Mouse (Mus musculus) heart, embryonic 13.5 days (tissue): ENCODE data around the gene Ccdc40. TPM values are rescaled to one million over a fixed set of nuclear protein-coding genes. Genes with fewer than 3 reads are reported as not detected.
"Not testable (repeated sequence)": the region's sequence is repeated elsewhere in the genome, so short reads cannot be mapped to it uniquely, and the experiment has no call there.

Experiments
- ATAC-seq: fragments of 200-750 bp; cut with Nextera tagmentation; 2 replicates; pipeline ENCODE4 v1.8.0; 2017; ENCODE audit warnings: moderate TSS enrichment; ENCODE audit not compliant: insufficient number of reproducible peaks, low FRiP score, low TSS enrichment; ENCODE audit errors: extremely low read depth
- H3K27ac ChIP-seq: fragments of 300-500 bp; sonication (generic); replicated peaks from 2 replicates; pipeline ENCODE4 v1.5.1; 2015; ENCODE audit warnings: moderate library complexity, mild to moderate bottlenecking, inconsistent platforms
- H3K27me3 ChIP-seq: fragments of 300-500 bp; sonication (generic); replicated peaks from 2 replicates; pipeline ENCODE4 v1.6.1; 2015; ENCODE audit warnings: mild to moderate bottlenecking, inconsistent platforms
- H3K36me3 ChIP-seq: fragments of 300-500 bp; sonication (generic); 2 replicates; pipeline ENCODE4 v1.6.1; 2015; ENCODE audit warnings: mild to moderate bottlenecking, inconsistent platforms
- H3K4me1 ChIP-seq: fragments of 300-500 bp; sonication (generic); 2 replicates; pipeline ENCODE4 v1.6.1; 2015; ENCODE audit warnings: inconsistent platforms
- H3K4me2 ChIP-seq: fragments of 300-500 bp; sonication (generic); 2 replicates; pipeline ENCODE4 v1.6.1; 2015; ENCODE audit warnings: inconsistent platforms, mild to moderate bottlenecking, moderate library complexity
- H3K4me3 ChIP-seq: fragments of 300-500 bp; sonication (generic); 2 replicates; pipeline ENCODE4 v1.5.1; 2015; ENCODE audit warnings: moderate library complexity, mild to moderate bottlenecking, inconsistent platforms
- H3K9ac ChIP-seq: fragments of 300-500 bp; sonication (generic); 2 replicates; pipeline ENCODE4 v1.6.1; 2015; ENCODE audit warnings: inconsistent platforms, mild to moderate bottlenecking, moderate library complexity
- H3K9me3 ChIP-seq: fragments of 300-500 bp; sonication (generic); 2 replicates; pipeline ENCODE4 v1.6.1; 2016; ENCODE audit warnings: inconsistent platforms
- WGBS: fragments of 180-500 bp; shearing (Covaris S2); methylation state at CpG from one replicate; pipeline ENCODE4 v1.1.7; 2015; ENCODE audit warnings: mixed read lengths; 5-methylcytosine and 5-hydroxymethylcytosine counted together
- polyA plus RNA-seq: library from polyadenylated mRNA; unstranded; fragments of >200 nt; fragmentation: Nextera tagmentation; extraction: Ambion mirVana; gene quantifications from 2 replicates; pipeline ENCODE4 v1.2.1, GENCODE M21; 2015

Ccdc40 gene
- polyA plus RNA-seq, 1 experiment from 2014 or later, result 3.1 TPM

GRCm38 (mm10) chr11:119238305-119238721, 9.9 kb downstream of the Ccdc40 start:
- H3K9me3 ChIP-seq, result 0 out of 2 replicates have a peak, but pooled peaks cover 4% of the 10 kb centered on the region
- peak overlapping the region; percentile 76 for H3K4me2 ChIP-seq
- H3K9ac ChIP-seq, result peak overlapping the region; percentile 63
- no peaks in the 10 kb centered on the region for H3K27me3 ChIP-seq
- H3K4me3 ChIP-seq, result peak overlapping the region; percentile 40
- H3K36me3 ChIP-seq, result no peaks in the 10 kb centered on the region
- peak; percentile 45; the same call in 1 of the 2 replicates for ATAC-seq
- peak overlapping the region; percentile 8; the same call in 1 of the 2 replicates for H3K27ac ChIP-seq
- 9% methylated on average over 11 of the region's 11 CpGs for WGBS
- peaks cover 11% of the 10 kb centered on the region for H3K4me1 ChIP-seq

GRCm38 (mm10) chr11:119239480-119239879, 11.1 kb downstream of the Ccdc40 start:
- H3K9me3 ChIP-seq, result 0 out of 2 replicates have a peak, but pooled peaks cover 3% of the 10 kb centered on the region
- no peak overlapping the region for H3K27ac ChIP-seq
- 90% methylated on average over 12 of the region's 12 CpGs for WGBS
- H3K27me3 ChIP-seq, result no peaks in the 10 kb centered on the region
- no peak overlapping the region for H3K4me3 ChIP-seq
- H3K36me3 ChIP-seq, result no peaks in the 10 kb centered on the region
- no peak for ATAC-seq
- H3K4me1 ChIP-seq, result peaks cover 11% of the 10 kb centered on the region
- no peak overlapping the region for H3K4me2 ChIP-seq
- no peak overlapping the region for H3K9ac ChIP-seq

DNA sequence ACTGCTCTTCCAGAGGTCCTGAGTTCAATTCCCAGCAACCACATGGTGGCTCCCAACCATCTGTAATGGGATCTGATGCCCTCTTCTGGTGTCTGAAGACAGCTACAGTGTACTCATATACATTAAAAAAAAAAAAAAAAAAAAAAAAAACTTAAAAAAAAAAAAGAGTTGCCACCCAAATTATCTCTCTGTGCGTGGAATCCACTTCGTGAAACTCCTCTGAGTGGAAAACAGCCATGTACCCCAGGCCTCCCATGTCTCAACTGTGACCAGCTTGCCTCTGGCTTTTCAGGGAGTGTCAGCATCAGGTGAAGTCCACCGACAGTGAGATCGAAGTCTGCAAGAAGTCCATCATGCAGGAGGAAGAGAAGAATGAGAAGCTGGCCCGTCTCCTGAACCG, 17.2 kb downstream of the Ccdc40 start:
- H3K9ac ChIP-seq, H3K4me2 ChIP-seq, H3K4me3 ChIP-seq, ATAC-seq, H3K27me3 ChIP-seq, H3K27ac ChIP-seq, H3K36me3 ChIP-seq, H3K4me1 ChIP-seq, H3K9me3 ChIP-seq: not testable (repeated sequence)
- 88% methylated on average over 6 of the region's 6 CpGs for WGBS

DNA sequence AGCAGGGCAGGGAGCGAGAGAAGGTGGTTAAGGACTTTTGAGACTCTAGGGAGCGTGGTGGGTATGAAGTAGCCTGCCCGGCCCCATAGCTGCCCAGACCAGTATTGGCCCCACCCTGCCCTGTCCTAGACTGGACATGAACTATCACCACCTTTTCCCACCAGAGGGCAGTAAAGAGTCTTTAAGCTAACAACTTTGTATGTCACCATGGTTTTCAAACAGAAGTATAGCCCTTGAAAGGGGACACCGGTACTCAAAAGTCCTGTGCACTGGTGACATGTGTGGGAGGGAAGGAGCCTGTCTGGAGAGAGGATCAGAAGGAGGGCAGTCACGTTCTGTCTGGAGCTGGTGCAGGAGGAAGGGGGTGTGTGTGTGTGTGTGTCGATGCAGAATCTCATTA, 20.6 kb downstream of the Ccdc40 start:
- no peak for ATAC-seq
- Histone ChIP-seq H3K4me2 (no peak overlapping the region), H3K36me3 (no peaks in the 10 kb centered on the region), H3K27ac (no peak overlapping the region), H3K9ac (no peak overlapping the region), H3K27me3 (peaks cover 21% of the 10 kb centered on the region), H3K4me1 (peaks cover 26% of the 10 kb centered on the region), H3K4me3 (no peak overlapping the region), H3K9me3 (0 out of 2 replicates have a peak, but pooled peaks cover 3% of the 10 kb centered on the region)
- WGBS, result 28% methylated on average over 6 of the region's 6 CpGs

GRCm38 (mm10) chr11:119250998-119251397, 22.6 kb downstream of the Ccdc40 start:
- H3K9me3 ChIP-seq, result no peaks in the 10 kb centered on the region
- H3K4me3 ChIP-seq, result no peak overlapping the region
- H3K27me3 ChIP-seq, result peaks cover 21% of the 10 kb centered on the region
- peaks cover 26% of the 10 kb centered on the region for H3K4me1 ChIP-seq
- no peak overlapping the region for H3K9ac ChIP-seq
- WGBS, result 33% methylated on average over 17 of the region's 17 CpGs
- ATAC-seq, result no peak
- H3K36me3 ChIP-seq, result no peaks in the 10 kb centered on the region
- no peak overlapping the region for H3K4me2 ChIP-seq
- no peak overlapping the region for H3K27ac ChIP-seq

DNA sequence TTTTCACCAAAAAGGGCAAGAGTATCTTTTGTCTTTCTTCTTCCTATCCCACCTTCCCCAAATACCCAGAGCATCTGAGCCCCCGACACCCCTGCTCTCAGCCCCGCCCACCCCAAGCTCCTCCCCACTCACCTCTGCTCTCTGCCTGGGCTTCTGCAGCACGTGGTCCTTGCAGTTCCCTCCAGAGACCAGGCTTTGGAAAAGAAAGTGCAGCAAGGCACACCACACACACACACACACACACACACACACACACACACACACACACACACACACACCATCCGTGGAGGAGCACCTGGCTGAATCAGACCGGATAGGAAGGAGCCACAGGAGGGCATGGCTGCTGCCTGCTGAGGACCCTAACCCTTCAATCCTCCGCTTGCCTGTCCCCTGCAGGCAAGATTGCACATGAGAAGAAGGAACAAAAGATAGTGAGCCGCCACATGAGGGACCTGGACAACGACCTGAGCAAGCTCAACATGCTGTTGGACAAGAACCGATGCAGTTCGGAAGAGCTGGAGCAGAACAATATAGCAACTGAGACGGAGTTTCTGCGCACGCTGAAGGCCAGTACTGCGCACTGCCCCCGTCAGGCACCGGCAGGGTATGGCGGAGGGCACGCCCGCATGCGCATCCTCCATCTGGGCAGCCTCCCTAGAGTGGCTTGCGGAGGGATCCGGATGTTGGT, 24.6 kb downstream of the Ccdc40 start:
- H3K27me3 ChIP-seq, result peaks cover 21% of the 10 kb centered on the region
- H3K4me1 ChIP-seq, result peaks cover 26% of the 10 kb centered on the region
- H3K36me3 ChIP-seq, result no peaks in the 10 kb centered on the region
- H3K9ac ChIP-seq, result peak overlapping the region; percentile 69
- 2% methylated on average over 22 of the region's 22 CpGs for WGBS
- no peak for ATAC-seq
- no peaks in the 10 kb centered on the region for H3K9me3 ChIP-seq
- H3K27ac ChIP-seq, result no peak overlapping the region
- H3K4me3 ChIP-seq, result peak overlapping the region; percentile 33
- peak overlapping the region; percentile 67 for H3K4me2 ChIP-seq

- H3K27me3 ChIP-seq, result peaks cover 14% of the 10 kb centered on the region
- H3K9ac ChIP-seq, H3K4me2 ChIP-seq, H3K36me3 ChIP-seq, H3K9me3 ChIP-seq, ATAC-seq, H3K27ac ChIP-seq, H3K4me3 ChIP-seq: not testable (repeated sequence)
- H3K4me1 ChIP-seq, result peaks cover 13% of the 10 kb centered on the region
- WGBS, result 83% methylated on average over 5 of the region's 5 CpGs
These were observed 28.2 kb downstream of the Ccdc40 start for GRCm38 (mm10) chr11:119256557-119256956.

- 48% methylated on average over 9 of the region's 9 CpGs for WGBS
- H3K27ac ChIP-seq, result no peak overlapping the region; the same call in 1 of the 2 replicates
- H3K9me3 ChIP-seq, result no peaks in the 10 kb centered on the region
- no peaks in the 10 kb centered on the region; the same call in 1 of the 2 replicates for H3K27me3 ChIP-seq
- 0 out of 2 replicates have a peak, but pooled peaks cover 4% of the 10 kb centered on the region for H3K4me1 ChIP-seq
- H3K9ac ChIP-seq, result peak overlapping the region; percentile 67
- H3K4me3 ChIP-seq, result peak overlapping the region; percentile 41
- ATAC-seq, result no peak
- no peaks in the 10 kb centered on the region for H3K36me3 ChIP-seq
- H3K4me2 ChIP-seq, result peak overlapping the region; percentile 64
These were observed 29.8 kb downstream of the Ccdc40 start for GRCm38 (mm10) chr11:119258216-119258571.

GRCm38 (mm10) chr11:119258572-119259322, 30.4 kb downstream of the Ccdc40 start:
- H3K9me3 ChIP-seq, result no peaks in the 10 kb centered on the region
- 65% methylated on average over 23 of the region's 23 CpGs for WGBS
- H3K4me1 ChIP-seq, result no peaks in the 10 kb centered on the region
- no peaks in the 10 kb centered on the region for H3K36me3 ChIP-seq
- no peak overlapping the region; the same call in 1 of the 2 replicates for H3K27ac ChIP-seq
- H3K9ac ChIP-seq, result peak overlapping the region; percentile 67
- ATAC-seq, result 0 out of 2 replicates have a peak, but pooled peaks have one; percentile 47
- H3K4me3 ChIP-seq, result peak overlapping the region; percentile 41
- no peaks in the 10 kb centered on the region; the same call in 1 of the 2 replicates for H3K27me3 ChIP-seq
- peak overlapping the region; percentile 64 for H3K4me2 ChIP-seq

- 83% methylated on average over 8 of the region's 8 CpGs for WGBS
- Histone ChIP-seq H3K27ac (no peak overlapping the region), H3K9me3 (no peaks in the 10 kb centered on the region), H3K4me3 (no peak overlapping the region), H3K9ac (no peak overlapping the region), H3K36me3 (no peaks in the 10 kb centered on the region), H3K4me1 (no peaks in the 10 kb centered on the region), H3K27me3 (no peaks in the 10 kb centered on the region), H3K4me2 (no peak overlapping the region)
- ATAC-seq, result no peak
These were observed 31.6 kb downstream of the Ccdc40 start for GRCm38 (mm10) chr11:119259977-119260376.

GRCm38 (mm10) chr11:119264413-119264812, 36.0 kb downstream of the Ccdc40 start:
- Histone ChIP-seq H3K4me2 (no peak overlapping the region), H3K4me1 (peaks cover 17% of the 10 kb centered on the region), H3K9ac (no peak overlapping the region), H3K4me3 (no peak overlapping the region), H3K27ac (no peak overlapping the region), H3K27me3 (no peaks in the 10 kb centered on the region), H3K36me3 (no peaks in the 10 kb centered on the region), H3K9me3 (no peaks in the 10 kb centered on the region)
- ATAC-seq, result no peak
- 83% methylated on average over 13 of the region's 13 CpGs for WGBS
